Mouse (Mus musculus) E14TG2a.4 (cell line): ENCODE data around the gene Thada.

Experiments used
- CTCF ChIP-seq: conservative IDR thresholded peaks from 2 replicates; pipeline ENCODE4 v1.5.1; 2014; ENCODE audit warnings: low read length
- NANOG ChIP-seq: IDR thresholded peaks from 2 replicates; pipeline ENCODE4 v1.6.1; 2014; ENCODE audit warnings: borderline replicate concordance, low read length, mixed read lengths

DNA sequence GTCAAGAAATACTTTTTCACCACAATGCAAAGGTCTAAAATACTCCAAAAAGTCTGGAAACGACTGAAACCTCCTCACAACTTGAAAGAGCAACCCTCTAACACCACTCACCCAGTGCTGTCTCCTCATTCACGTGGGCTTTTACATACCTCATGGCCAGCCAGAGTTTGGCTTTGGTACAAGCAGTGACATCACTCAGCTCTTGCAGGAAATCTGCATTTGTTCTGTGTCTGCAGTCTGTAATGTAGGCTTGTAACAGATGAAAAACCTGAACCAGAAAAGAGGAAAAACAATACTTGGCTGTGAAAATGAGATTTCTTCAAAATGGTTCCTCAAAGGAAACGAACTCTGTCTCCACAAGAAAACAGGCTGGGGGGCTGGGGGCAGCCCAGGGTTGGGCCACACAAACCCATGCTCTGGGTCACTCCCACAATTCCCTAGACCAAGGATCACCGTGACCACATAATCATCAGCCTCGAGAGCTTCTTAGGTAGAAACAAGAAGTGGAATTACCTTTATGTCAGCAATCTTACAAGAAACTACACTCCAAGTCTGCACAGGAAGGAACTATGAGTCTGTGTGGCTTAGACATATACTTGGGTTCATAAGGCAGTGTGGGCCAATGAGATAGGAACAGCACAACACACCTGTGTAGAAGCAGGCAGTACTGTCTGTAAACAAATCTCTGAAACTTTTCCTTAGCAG is 193.3 kb downstream of the Thada start:
- no peak for TF ChIP-seq CTCF
- TF ChIP-seq NANOG: no peak
